Mouse (Mus musculus) urinary bladder, postnatal 10 days (tissue): ENCODE data around the gene Yipf6.
A peak's percentile ranks its signal among the peaks of the same experiment; 100 is the strongest.
"Not testable (repeated sequence)": the region's sequence is repeated elsewhere in the genome, so short reads cannot be mapped to it uniquely, and the experiment has no call there.

Source experiments
- DNase-seq: peaks from one replicate; pipeline ENCODE4 v3.0.0; 2022; ENCODE audit warnings: low spot score

Gene Yipf6

GRCm38 (mm10) chrX:98936101-98936500 is at the start of gene Yipf6:
Gene Yipf6, plus strand, starts transcription at chrX:98936316.
- no peak for DNase-seq

GRCm38 (mm10) chrX:98890072-98890405 is 46.1 kb upstream of the Yipf6 start:
- no peak for DNase-seq

GRCm38 (mm10) chrX:98890406-98891116 is 45.6 kb upstream of the Yipf6 start, which contains the start of gene Ophn1:
Gene Ophn1, minus strand, starts transcription at chrX:98891025.
- DNase-seq: peak; percentile 9

GRCm38 (mm10) chrX:98898307-98898706 is 37.8 kb upstream of the Yipf6 start:
- DNase-seq: no peak

GRCm38 (mm10) chrX:98904226-98904625 is 31.9 kb upstream of the Yipf6 start:
- no peak for DNase-seq

GRCm38 (mm10) chrX:98908910-98909309 is 27.2 kb upstream of the Yipf6 start:
- no peak for DNase-seq

GRCm38 (mm10) chrX:98919423-98919822 is 16.7 kb upstream of the Yipf6 start:
- DNase-seq: no peak

GRCm38 (mm10) chrX:98936707-98937554 is 815 bp downstream of the Yipf6 start:
- peak; percentile 80 for DNase-seq

- DNase-seq: peak; percentile 73
Observed at GRCm38 (mm10) chrX:98937555-98938294, 1.6 kb downstream of the Yipf6 start.

- no peak for DNase-seq
Observed at GRCm38 (mm10) chrX:98953941-98954340, 17.8 kb downstream of the Yipf6 start.

GRCm38 (mm10) chrX:98958287-98958686 is 22.2 kb downstream of the Yipf6 start:
- DNase-seq: no peak

- no peak for DNase-seq
Observed at GRCm38 (mm10) chrX:98959050-98959449, 22.9 kb downstream of the Yipf6 start.

GRCm38 (mm10) chrX:98963742-98964141 is 27.6 kb downstream of the Yipf6 start:
- no peak for DNase-seq

GRCm38 (mm10) chrX:98964513-98964912 is 28.4 kb downstream of the Yipf6 start:
- DNase-seq: no peak

- DNase-seq: not testable (repeated sequence)
Observed at GRCm38 (mm10) chrX:98986611-98987010, 50.5 kb downstream of the Yipf6 start.

GRCm38 (mm10) chrX:98989574-98989973 is 53.5 kb downstream of the Yipf6 start:
- no peak for DNase-seq
